Mouse (Mus musculus): ENCODE data around the gene Prex1. TPM values are rescaled to one million over a fixed set of nuclear protein-coding genes. Genes with fewer than 3 reads are reported as not detected.
A peak's percentile ranks its signal among the peaks of the same experiment; 100 is the strongest.

Prex1 gene
- polyA plus RNA-seq, 1 experiment from 2014 or later = 16.9 TPM

DNA sequence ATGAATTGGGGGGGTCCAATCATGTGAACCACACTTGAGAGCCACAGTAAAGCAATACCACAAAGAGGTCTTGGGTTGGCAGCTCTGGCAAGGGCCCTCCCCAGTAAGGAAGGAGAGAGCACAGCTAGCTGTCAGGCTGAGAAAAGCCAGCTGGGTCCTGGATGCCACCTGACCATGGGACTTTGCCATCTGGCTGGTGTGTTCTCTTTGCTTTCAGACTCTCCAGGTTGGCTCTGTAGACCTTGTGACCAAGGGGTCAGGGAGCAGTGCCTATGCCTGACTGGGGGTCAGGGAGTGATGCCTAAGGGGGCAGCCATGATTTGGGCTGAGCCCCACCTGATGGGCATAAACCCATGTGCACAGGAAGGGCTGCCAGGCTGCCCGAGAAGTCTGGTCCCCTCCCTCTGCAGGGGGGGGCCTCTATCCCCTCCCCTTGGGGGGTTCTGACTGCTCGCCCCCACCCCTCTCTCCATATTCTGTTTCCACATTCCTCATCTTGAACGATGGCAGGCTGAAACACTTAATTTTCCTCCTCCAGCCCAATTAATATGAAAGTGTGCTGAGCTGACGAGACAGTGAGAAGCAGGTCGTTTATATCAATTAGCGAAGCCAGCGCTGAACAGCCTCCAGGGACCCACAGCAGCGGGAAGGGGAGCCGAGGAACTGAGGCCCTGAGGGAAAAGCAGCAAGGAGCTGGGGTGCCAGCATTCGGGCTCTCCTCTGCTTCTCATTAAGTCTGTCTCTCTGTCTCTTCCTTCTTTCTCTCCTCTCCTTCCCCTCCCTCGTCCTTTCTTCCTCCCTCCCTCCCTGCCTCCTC lies 172.3 kb downstream of the Prex1 start:
- Histone ChIP-seq H3K36me3 (ENCODE audit: control insufficient read depth, insufficient read depth, low read length) (no peaks in the 10 kb centered on the region), H3K27me3 (ENCODE audit: control insufficient read depth, insufficient read depth, low read length) (no peaks in the 10 kb centered on the region), H3K4me3 (ENCODE audit: low read length) (no peak overlapping the region), H3K9me3 (ENCODE audit: control insufficient read depth, low read length) (no peaks in the 10 kb centered on the region; the same call in 1 of the 2 replicates), H3K4me2 (replicated peaks; ENCODE audit: low read depth, low read length) (no peak overlapping the region), H3K9ac (ENCODE audit: low read depth, low read length) (no peak overlapping the region), H3K27ac (ENCODE audit: low read depth, low read length) (no peak overlapping the region), H3K4me1 (ENCODE audit: control insufficient read depth, insufficient read depth, low read length) (peaks cover 23% of the 10 kb centered on the region)
- no peak for ATAC-seq (ENCODE audit: low FRiP score, low TSS enrichment)
- 12% methylated on average over 11 of the region's 11 CpGs for WGBS

DNA sequence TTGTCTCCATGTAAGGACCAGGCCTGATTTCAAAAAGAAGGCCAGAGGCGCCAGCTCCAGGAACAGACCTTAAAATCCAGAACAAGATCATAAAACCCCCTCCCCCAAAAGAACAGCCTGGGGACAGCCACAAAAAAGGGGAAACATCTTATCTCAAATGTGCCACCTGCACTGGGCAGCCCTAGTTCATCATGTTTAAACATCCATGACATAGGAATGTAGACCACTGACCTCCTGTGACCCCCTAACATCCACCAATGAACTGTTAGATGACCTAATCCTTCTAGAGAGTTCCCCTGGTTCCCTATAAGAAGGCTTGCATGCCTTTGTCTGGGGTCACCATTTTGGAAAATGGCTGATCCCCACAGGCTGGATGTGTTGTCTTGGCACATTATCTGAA lies 173.4 kb downstream of the Prex1 start:
- Histone ChIP-seq H3K9me3 (ENCODE audit: control insufficient read depth, low read length) (no peaks in the 10 kb centered on the region; the same call in 1 of the 2 replicates), H3K27ac (ENCODE audit: low read depth, low read length) (no peak overlapping the region), H3K36me3 (ENCODE audit: control insufficient read depth, insufficient read depth, low read length) (no peaks in the 10 kb centered on the region), H3K9ac (ENCODE audit: low read depth, low read length) (no peak overlapping the region), H3K27me3 (ENCODE audit: control insufficient read depth, insufficient read depth, low read length) (no peaks in the 10 kb centered on the region), H3K4me3 (ENCODE audit: low read length) (no peak overlapping the region), H3K4me2 (replicated peaks; ENCODE audit: low read depth, low read length) (no peak overlapping the region), H3K4me1 (ENCODE audit: control insufficient read depth, insufficient read depth, low read length) (peaks cover 19% of the 10 kb centered on the region)
- 87% methylated on average over 1 of the region's 1 CpGs for WGBS
- ATAC-seq (ENCODE audit: low FRiP score, low TSS enrichment) = no peak

- Histone ChIP-seq H3K27ac (ENCODE audit: low read depth, low read length) (no peak overlapping the region), H3K27me3 (ENCODE audit: control insufficient read depth, insufficient read depth, low read length) (no peaks in the 10 kb centered on the region), H3K9me3 (ENCODE audit: control insufficient read depth, low read length) (no peaks in the 10 kb centered on the region), H3K4me2 (replicated peaks; ENCODE audit: low read depth, low read length) (no peak overlapping the region), H3K9ac (ENCODE audit: low read depth, low read length) (no peak overlapping the region), H3K4me1 (ENCODE audit: control insufficient read depth, insufficient read depth, low read length) (peaks cover 13% of the 10 kb centered on the region; the same call in 1 of the 2 replicates), H3K36me3 (ENCODE audit: control insufficient read depth, insufficient read depth, low read length) (no peaks in the 10 kb centered on the region), H3K4me3 (ENCODE audit: low read length) (no peak overlapping the region)
- 86% methylated on average over 3 of the region's 3 CpGs for WGBS
- ATAC-seq (ENCODE audit: low FRiP score, low TSS enrichment) = no peak
Observed at GRCm38 (mm10) chr2:166536896-166537295, 176.7 kb downstream of the Prex1 start.

GRCm38 (mm10) chr2:166535519-166535918 lies 178.1 kb downstream of the Prex1 start:
- Histone ChIP-seq H3K9ac (ENCODE audit: low read depth, low read length) (no peak overlapping the region), H3K4me1 (ENCODE audit: control insufficient read depth, insufficient read depth, low read length) (peaks cover 7% of the 10 kb centered on the region; the same call in 1 of the 2 replicates), H3K27me3 (ENCODE audit: control insufficient read depth, insufficient read depth, low read length) (no peaks in the 10 kb centered on the region), H3K27ac (ENCODE audit: low read depth, low read length) (peak overlapping the region; percentile 78), H3K4me2 (replicated peaks; ENCODE audit: low read depth, low read length) (peak overlapping the region; percentile 15), H3K9me3 (ENCODE audit: control insufficient read depth, low read length) (no peaks in the 10 kb centered on the region; the same call in 1 of the 2 replicates), H3K36me3 (ENCODE audit: control insufficient read depth, insufficient read depth, low read length) (no peaks in the 10 kb centered on the region), H3K4me3 (ENCODE audit: low read length) (no peak overlapping the region)
- no peak for ATAC-seq (ENCODE audit: low FRiP score, low TSS enrichment)
- 37% methylated on average over 11 of the region's 11 CpGs for WGBS

DNA sequence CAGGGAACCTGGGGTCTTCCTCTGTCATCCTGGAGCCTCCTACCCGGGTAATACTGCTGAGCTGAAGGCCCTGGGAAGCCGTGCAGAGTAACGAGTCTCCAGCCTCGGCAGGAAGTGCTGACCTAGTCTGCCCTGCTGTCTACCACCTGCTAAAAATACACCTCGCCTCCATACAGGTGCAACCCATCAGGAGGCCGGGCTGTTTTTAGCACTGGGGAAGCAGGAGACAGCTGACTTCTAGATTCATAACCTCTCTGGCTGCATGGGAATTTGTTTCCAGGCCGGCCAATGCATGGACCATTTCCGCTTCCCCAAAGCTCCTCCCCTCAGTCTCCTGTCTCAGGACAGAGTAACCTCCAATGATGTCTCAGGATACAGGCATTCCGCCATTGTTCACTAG lies 187.4 kb downstream of the Prex1 start:
- Histone ChIP-seq H3K36me3 (ENCODE audit: control insufficient read depth, insufficient read depth, low read length) (no peaks in the 10 kb centered on the region), H3K9ac (ENCODE audit: low read depth, low read length) (no peak overlapping the region), H3K4me2 (replicated peaks; ENCODE audit: low read depth, low read length) (no peak overlapping the region), H3K4me1 (ENCODE audit: control insufficient read depth, insufficient read depth, low read length) (peaks cover 11% of the 10 kb centered on the region; the same call in 1 of the 2 replicates), H3K27me3 (ENCODE audit: control insufficient read depth, insufficient read depth, low read length) (no peaks in the 10 kb centered on the region), H3K27ac (ENCODE audit: low read depth, low read length) (no peak overlapping the region), H3K4me3 (ENCODE audit: low read length) (no peak overlapping the region), H3K9me3 (ENCODE audit: control insufficient read depth, low read length) (peaks cover 7% of the 10 kb centered on the region; the same call in 1 of the 2 replicates)
- WGBS = 64% methylated on average over 9 of the region's 9 CpGs
- ATAC-seq (ENCODE audit: low FRiP score, low TSS enrichment) = no peak

GRCm38 (mm10) chr2:166523156-166523890 lies 190.3 kb downstream of the Prex1 start:
- ATAC-seq (ENCODE audit: low FRiP score, low TSS enrichment) = no peak
- WGBS = 77% methylated on average over 10 of the region's 10 CpGs
- H3K27me3 ChIP-seq (ENCODE audit: control insufficient read depth, insufficient read depth, low read length) = no peaks in the 10 kb centered on the region
- H3K27ac ChIP-seq (ENCODE audit: low read depth, low read length) = no peak overlapping the region
- H3K36me3 ChIP-seq (ENCODE audit: control insufficient read depth, insufficient read depth, low read length) = no peaks in the 10 kb centered on the region
- no peaks in the 10 kb centered on the region for H3K9me3 ChIP-seq (ENCODE audit: control insufficient read depth, low read length)
- H3K4me1 ChIP-seq (ENCODE audit: control insufficient read depth, insufficient read depth, low read length) = peaks cover 12% of the 10 kb centered on the region; the same call in 1 of the 2 replicates
- no peak overlapping the region for H3K4me2 ChIP-seq (replicated peaks; ENCODE audit: low read depth, low read length)
- no peak overlapping the region for H3K4me3 ChIP-seq (ENCODE audit: low read length)
- H3K9ac ChIP-seq (ENCODE audit: low read depth, low read length) = no peak overlapping the region

DNA sequence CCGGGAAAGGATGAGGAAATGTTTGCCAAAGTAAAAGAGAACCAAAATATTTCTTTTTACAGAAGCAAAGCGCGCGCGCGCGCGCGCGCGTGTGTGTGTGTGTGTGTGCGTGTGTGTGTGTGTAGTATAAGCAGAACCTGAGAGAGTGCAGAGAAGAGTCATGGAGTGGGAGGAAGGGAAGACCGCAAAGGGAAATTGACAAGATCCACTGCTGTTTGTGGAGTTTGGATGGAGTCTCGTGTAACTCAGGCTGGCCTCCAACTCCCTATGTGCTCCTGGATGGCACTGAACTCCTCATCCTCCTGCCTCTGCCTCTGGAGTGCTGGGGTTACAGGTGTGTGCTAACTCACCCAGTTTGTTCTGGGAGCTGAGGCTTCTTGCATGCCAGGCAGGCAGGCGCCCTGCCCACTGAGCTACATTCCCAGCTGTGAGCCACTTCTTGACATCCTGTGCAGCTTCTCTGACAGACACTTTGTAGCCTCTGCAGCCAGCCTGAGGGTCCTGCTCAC lies 191.0 kb downstream of the Prex1 start:
- no peak overlapping the region for H3K27ac ChIP-seq (ENCODE audit: low read depth, low read length)
- H3K4me2 ChIP-seq (replicated peaks; ENCODE audit: low read depth, low read length) = no peak overlapping the region
- ATAC-seq (ENCODE audit: low FRiP score, low TSS enrichment) = no peak
- peaks cover 14% of the 10 kb centered on the region; the same call in 1 of the 2 replicates for H3K4me1 ChIP-seq (ENCODE audit: control insufficient read depth, insufficient read depth, low read length)
- H3K9me3 ChIP-seq (ENCODE audit: control insufficient read depth, low read length) = no peaks in the 10 kb centered on the region
- no peak overlapping the region for H3K4me3 ChIP-seq (ENCODE audit: low read length)
- H3K9ac ChIP-seq (ENCODE audit: low read depth, low read length) = no peak overlapping the region
- H3K27me3 ChIP-seq (ENCODE audit: control insufficient read depth, insufficient read depth, low read length) = no peaks in the 10 kb centered on the region
- WGBS = 81% methylated on average over 15 of the region's 15 CpGs
- H3K36me3 ChIP-seq (ENCODE audit: control insufficient read depth, insufficient read depth, low read length) = no peaks in the 10 kb centered on the region

DNA sequence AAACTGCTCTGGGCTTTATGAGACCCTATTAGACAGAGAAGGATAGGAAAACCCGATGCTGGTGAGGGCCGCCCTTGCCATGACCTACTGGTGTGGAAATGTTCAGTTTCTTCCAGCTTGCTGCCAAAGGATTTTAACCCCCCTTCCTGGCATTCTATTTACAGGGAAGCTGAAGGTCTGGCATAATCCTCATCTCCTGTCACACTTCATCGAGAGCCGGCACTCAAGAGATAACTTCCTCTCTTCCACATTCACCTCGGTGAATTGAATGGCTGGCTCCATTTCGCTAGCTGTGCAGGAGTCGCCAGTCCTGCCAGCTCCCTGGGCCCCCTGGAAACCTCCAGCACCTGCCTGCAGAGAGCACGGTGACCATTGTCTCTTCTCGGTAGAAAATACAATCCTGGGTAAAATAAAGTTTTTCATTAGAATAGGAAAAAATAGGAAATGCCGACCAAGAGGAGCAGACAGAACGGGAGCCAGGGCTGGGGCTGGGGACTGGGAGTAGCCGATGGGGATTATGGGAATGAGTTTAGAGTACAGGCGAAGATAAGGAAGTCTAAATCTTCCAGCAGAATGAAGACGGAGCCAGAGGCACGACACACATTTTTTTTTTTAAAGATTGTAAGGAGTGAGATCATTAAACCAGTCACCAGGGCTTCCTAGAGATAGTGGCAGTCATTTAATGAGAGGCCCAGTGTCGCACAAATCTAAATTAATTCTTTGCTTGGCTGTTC lies 191.6 kb downstream of the Prex1 start:
- H3K9ac ChIP-seq (ENCODE audit: low read depth, low read length) = no peak overlapping the region
- no peaks in the 10 kb centered on the region for H3K27me3 ChIP-seq (ENCODE audit: control insufficient read depth, insufficient read depth, low read length)
- H3K36me3 ChIP-seq (ENCODE audit: control insufficient read depth, insufficient read depth, low read length) = no peaks in the 10 kb centered on the region
- H3K4me1 ChIP-seq (ENCODE audit: control insufficient read depth, insufficient read depth, low read length) = peaks cover 19% of the 10 kb centered on the region
- no peak overlapping the region for H3K4me3 ChIP-seq (ENCODE audit: low read length)
- 0 out of 2 replicates have a peak overlapping the region, but pooled peaks have one; percentile 12 for H3K27ac ChIP-seq (ENCODE audit: low read depth, low read length)
- 43% methylated on average over 16 of the region's 16 CpGs for WGBS
- no peak overlapping the region for H3K4me2 ChIP-seq (replicated peaks; ENCODE audit: low read depth, low read length)
- no peak for ATAC-seq (ENCODE audit: low FRiP score, low TSS enrichment)
- H3K9me3 ChIP-seq (ENCODE audit: control insufficient read depth, low read length) = no peaks in the 10 kb centered on the region

All from kidney, embryonic 14.5 days (tissue).